Mouse (Mus musculus) large intestine, adult 2 months (tissue): ENCODE results near the gene Car9. TPM values are rescaled to one million over a fixed set of nuclear protein-coding genes. Genes with fewer than 3 reads are reported as not detected.
"Not testable (repeated sequence)": the region's sequence is repeated elsewhere in the genome, so short reads cannot be mapped to it uniquely, and the experiment has no call there.

ENCODE experiments used
- DNase-seq: peaks from one replicate; pipeline ENCODE4 v3.0.0-alpha.2; 2012; ENCODE audit warnings: low read depth, low spot score
- WGBS: fragments of 180-500 bp; shearing (Covaris S2); methylation state at CpG from one replicate; pipeline ENCODE4 v1.1.7; 2018; 5-methylcytosine and 5-hydroxymethylcytosine counted together
- polyA plus RNA-seq: library from polyadenylated mRNA; depleted of rRNA; stranded (reverse); fragments of >200 nt; gene quantifications from 2 replicates; pipeline ENCODE4 v1.2.3, GENCODE M21; 2012

The Car9 gene
- polyA plus RNA-seq, 1 experiment = 50.4 TPM

DNA sequence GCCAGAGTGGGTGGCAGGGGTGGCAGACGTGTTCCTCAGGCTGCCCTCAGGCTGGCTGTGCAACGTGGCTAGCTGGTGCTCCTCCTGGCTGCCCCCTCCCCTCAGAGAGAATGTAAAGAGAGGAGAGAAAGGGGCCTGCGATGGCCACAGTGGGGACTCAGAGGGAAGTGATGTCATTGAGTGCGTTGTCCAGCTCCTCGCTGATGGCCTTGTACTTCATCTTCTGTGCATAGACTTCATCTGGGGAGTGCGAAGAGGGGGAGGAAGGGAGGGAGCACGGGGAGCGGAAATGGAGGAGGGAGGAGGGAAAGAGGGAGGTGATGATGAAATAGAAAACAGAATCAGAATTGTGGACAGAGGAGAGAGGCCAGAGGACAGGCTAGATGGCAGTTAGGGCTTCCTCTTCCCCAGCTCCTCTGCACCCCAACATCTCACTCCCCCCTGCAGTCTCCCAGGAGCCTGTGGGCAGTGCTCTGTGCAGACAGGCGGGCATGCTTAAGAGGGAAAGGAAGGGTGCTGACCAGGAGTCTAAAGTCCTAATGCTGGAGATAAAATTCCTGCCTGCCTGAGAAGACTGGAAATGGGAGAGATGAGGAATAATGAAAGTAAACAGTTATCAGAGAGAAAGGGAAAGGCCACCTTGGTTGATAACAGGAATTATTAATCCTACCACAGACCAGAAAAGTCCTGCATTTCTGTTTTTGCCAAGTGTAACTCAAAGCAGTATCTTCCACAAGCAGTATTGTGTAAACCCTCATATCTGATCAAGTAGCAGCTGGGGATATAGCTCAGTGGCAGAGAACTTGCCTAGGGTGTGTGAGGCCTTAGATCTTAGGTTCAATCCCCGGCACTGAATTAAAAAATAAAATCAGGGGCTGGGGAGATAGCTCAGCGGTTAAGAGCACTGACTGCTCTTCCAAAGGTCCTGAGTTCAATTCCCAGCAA, 9.3 kb downstream of the Car9 start:
- WGBS = 62% methylated on average over 11 of the region's 11 CpGs
- no peak for DNase-seq

GRCm38 (mm10) chr4:43519551-43519950, 12.8 kb downstream of the Car9 start:
- no peak for DNase-seq
- 40% methylated on average over 10 of the region's 10 CpGs for WGBS

DNA sequence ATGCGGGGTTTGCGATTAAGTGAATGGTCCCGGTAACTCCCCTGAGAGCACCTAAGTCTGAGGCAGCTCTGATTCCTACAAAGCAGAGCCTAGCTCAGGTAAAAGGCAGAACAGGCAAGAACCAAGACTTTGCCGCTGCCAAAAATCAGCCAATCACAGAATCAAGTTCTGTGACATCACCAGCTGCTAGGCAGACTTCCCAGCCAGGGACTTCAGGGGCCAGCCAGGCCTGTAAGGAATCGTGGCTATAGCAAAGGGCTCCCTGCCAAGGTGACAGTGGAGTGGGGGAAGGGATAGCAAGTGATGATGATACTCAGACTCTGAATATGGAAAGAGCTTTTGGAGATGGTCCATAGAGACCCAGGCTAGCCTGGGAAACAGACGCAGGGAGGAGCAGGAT, 13.2 kb downstream of the Car9 start:
- 20% methylated on average over 6 of the region's 6 CpGs for WGBS

DNA sequence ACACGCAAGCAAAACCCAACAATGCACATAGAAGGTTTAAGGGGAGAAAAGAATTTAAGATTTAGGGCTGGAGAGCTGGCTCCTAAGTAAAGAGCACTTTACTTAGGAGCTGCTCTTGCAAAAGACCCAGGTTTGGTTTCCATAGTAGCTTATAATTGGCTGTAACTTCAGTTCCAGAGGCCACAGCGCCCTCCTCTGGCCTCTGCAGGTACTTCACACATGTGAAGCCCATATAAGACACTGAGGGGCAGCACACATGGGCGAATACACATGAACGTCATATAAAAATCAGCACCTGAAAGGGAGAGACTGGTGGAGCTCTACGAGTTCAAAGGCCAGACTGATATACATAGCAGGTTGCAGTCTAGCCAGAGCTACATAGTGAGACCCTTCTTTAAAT, 21.1 kb downstream of the Car9 start:
- 71% methylated on average over 5 of the region's 5 CpGs for WGBS
- DNase-seq = no peak

More for the DNA sequence above, 13.2 kb downstream of the Car9 start:
- no peak for DNase-seq

DNA sequence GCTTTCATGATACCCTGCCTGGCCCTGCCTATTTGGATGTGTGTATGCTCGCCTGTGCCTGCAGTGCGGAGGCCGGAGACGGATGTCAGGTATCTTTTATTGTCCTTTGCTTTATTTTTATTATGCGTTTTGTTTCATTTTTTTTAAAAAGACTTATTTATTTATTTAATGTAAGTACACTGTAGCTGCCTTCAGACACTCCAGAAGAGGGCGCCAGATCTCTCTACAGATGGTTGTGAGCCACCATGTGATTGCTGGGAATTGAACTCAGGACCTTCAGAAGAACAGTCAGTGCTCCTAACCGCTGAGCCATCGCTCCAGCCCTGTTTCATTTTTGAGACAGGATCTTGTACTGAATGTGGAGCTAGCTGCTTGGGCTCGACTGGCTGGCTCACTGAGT, 21.7 kb downstream of the Car9 start:
- DNase-seq = no peak
- WGBS = 75% methylated on average over 9 of the region's 9 CpGs

DNA sequence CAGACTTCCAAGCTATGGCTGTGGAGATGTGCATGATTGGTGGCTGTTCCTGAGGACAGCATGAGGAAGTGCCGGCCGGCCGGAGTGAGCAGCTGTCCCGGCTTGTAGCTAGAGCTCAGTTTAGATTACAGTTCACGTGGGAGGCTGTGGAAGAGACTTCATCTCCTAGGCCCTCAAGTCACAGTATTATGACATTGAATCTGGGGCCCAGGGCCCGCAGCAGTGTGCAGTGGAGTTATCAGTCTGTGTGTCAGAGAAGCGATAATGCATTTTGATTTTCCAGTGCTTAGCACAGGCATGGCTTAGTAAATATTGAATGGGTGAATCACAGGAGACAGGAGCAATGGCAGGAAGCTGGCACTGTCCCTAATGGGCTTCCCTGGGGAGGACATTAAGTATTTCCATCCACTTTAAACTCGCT, 23.3 kb downstream of the Car9 start:
- no peak for DNase-seq
- WGBS = 53% methylated on average over 8 of the region's 8 CpGs

DNA sequence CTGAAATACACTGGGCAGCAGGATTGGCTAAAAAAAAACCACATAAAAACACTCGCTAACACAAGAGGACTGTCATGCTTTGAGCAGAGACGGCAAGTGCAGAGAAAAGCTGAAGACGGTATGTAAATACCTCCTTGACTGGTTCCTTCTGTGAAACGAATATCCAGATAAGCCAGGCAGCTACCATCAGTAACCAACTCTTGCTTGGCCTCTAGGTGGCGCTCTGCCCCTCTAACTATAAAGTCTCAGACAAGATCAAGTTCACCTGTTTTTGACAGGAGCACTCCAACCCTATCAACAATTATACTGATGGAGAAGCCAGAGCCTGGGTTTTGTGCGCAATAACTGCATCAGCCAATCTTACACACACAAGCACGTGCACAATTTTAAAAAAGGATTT, 23.8 kb downstream of the Car9 start:
- DNase-seq = no peak

GRCm38 (mm10) chr4:43533270-43533669, 26.5 kb downstream of the Car9 start:
- 86% methylated on average over 9 of the region's 9 CpGs for WGBS
- DNase-seq = no peak

More for the DNA sequence above, 23.8 kb downstream of the Car9 start:
- 16% methylated on average over 7 of the region's 7 CpGs for WGBS

- DNase-seq = no peak
- WGBS = 94% methylated on average over 8 of the region's 8 CpGs
These were observed 28.9 kb downstream of the Car9 start for GRCm38 (mm10) chr4:43535628-43536027.

GRCm38 (mm10) chr4:43536031-43536430, 29.3 kb downstream of the Car9 start:
- WGBS = 84% methylated on average over 9 of the region's 9 CpGs
- DNase-seq = no peak

DNA sequence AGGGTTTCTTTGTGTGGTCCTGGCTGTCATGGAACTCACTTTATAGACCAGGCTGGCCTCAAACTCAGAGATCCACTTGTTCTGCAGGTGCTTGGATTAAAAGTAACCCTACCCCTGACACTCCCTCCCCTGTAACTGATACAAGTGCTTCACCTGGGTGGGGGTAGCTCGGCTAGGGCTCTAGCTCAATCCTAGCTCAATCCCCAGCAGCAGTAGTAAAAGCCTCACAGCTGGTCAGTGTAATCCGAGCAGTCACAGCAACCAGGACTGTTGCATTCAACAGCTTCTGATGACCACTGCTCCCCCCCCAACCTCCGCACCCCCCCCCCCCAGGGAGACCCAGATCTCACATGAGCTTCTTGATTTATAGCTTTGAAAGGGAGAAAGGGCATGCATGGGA, 35.3 kb downstream of the Car9 start:
- DNase-seq = no peak
- 77% methylated on average over 3 of the region's 3 CpGs for WGBS

DNA sequence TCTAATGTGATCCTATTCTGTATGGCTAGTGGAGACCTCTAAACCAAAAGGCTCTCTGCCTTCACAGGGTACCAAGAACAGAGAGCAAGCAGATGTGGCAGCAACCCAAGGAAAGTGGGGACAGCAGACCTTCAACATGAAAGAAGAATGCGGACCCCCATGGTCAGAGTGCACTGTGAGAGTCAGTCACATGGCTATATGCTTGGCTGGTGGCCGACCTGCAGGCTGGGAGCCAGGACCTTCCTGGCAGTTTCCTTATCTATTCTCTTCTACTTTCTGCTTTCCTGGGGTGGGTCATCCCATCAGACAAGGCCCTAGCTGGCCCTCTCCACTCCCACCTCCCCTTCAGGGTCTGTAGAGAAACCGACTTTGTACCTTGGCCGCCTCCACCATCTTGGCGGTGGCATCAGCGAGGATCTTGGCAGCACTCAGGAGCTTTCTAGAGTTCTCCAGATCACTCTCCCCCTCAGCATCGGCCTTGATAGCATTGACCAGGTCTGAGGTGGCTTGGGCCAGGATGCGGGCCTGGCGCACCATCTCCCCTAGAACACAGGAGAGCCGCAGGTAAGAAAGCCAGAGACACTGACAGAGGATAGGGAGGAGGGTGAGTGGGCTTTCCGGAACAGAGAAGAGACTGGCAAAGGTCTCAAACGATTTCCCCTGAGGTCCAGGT, 39.7 kb downstream of the Car9 start:
- DNase-seq = no peak
- 92% methylated on average over 12 of the region's 12 CpGs for WGBS

DNA sequence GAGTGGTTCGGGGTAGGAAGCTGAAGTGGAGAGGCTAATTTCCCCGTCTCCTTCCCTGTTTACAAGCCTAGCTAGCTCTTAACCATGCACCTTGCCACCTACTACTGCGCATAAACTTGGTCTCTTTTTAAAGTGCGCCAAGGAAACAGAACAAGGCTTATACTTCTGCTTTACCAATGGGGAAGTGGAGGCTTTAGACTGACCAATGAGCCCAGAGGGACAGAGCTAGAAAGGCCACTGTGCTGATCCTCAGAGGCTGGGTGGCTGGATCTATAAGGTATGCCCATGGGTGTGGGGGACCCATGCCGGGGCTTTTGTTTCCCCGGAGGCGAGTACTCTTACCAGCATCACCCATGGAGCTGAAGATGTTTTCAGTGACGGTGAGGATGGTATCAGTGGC, 40.4 kb downstream of the Car9 start:
- DNase-seq = no peak
- 95% methylated on average over 8 of the region's 8 CpGs for WGBS

DNA sequence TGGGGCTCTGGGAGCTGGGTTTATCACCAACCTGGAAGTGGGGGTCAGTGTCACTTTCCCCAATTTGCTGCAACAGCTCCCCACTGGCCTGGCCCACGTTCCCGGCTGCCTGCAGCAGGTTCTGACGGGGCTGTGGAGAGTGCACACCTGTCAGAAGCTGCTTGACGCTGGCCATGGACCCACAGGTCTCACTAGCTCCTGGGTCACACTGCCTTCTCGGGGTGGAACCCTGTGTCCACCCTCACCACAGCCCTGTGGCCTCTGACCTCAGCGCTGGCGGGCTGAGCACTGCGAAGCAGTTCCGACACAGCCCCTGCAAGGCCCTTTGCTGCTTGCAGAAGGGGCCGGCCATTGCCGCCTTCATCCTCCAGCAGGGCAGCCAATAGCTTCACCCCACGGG, 42.3 kb downstream of the Car9 start:
- no peak for DNase-seq
- WGBS = 95% methylated on average over 12 of the region's 12 CpGs

- WGBS = 83% methylated on average over 6 of the region's 6 CpGs
These were observed 45.1 kb downstream of the Car9 start for GRCm38 (mm10) chr4:43551854-43552253.

GRCm38 (mm10) chr4:43552437-43552836, 45.7 kb downstream of the Car9 start:
- 94% methylated on average over 5 of the region's 5 CpGs for WGBS
- no peak for DNase-seq

More at GRCm38 (mm10) chr4:43551854-43552253, 45.1 kb downstream of the Car9 start:
- DNase-seq = not testable (repeated sequence)

- DNase-seq = no peak
These were observed 47.1 kb downstream of the Car9 start for GRCm38 (mm10) chr4:43553891-43554290.

GRCm38 (mm10) chr4:43555926-43556325, 49.2 kb downstream of the Car9 start:
- WGBS = 95% methylated on average over 7 of the region's 7 CpGs
- no peak for DNase-seq

DNA sequence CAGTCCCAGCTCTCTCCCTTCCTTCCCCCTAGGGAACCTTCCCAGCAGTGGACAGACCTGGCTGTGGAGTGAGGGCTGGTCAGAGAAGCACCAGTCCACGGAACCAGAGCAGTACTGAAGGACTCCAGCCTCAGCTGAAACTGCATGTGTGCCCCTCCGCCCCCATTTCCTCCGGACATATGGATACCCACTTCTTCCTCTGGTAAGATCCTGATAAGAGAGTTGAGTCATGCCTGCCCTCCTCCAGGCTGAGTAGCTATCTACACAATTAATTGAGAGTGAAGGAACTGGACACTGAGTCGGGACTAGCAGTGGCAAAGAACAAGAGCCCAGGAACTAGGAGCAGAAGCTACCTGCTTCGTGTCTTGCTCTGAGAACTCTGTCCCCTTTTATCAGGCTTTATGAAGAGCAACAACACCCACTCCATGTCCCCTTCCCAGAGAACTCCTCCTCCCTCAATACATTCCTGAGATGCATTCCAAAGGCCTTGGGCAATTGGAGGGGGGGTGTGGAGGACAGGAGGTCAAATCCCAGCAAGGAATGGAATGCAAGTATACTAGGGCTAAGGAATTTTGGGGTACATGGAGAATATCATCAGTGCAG, 51.4 kb downstream of the Car9 start:
- DNase-seq = no peak
- WGBS = 54% methylated on average over 5 of the region's 5 CpGs

DNA sequence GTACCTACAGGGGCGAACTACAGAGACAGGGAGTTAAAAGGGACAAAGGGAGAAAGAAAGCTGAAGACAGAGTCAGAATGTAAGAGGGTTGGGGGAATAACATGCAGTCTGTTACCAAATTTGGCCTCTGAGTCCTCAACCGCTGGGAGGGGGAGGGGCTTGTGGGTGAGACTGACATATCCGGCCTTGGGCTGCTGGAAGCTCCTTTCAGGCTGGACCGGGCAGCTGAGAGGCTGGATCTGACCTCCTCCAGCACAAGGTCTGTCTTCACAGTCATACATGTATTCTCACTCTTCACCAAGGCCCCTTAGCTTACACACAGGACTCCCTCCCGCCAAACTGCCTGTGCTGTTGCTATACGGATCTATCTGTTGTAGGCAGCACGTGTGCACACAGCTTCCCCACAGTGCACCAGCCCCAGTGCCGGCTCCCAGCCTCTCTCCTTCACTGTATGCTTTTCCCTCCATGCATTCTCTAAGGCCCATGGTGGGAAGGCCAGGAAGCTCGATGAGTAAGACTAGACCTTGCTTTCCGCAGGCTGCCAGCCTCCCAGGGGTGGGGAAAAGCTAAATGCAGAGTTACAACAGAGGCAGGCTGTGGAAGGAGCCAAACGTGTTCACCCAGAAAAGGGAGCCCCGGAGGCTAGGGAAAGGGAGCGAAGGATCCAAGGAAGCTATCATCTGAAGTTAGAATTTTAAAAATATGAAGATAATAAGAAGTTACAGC, 52.0 kb downstream of the Car9 start:
- 47% methylated on average over 13 of the region's 13 CpGs for WGBS
- no peak for DNase-seq
